Mouse (Mus musculus): ENCODE data around the gene Mcoln2.

GRCm38 (mm10) chr3:146152913-146153312, 3.3 kb downstream of the Mcoln2 start:
- TF ChIP-seq CTCF (IDR thresholded peaks at IDR 0.05; ENCODE audit: low read depth, low read length) (no peak), GATA1 (IDR thresholded peaks at IDR 0.05; ENCODE audit: borderline replicate concordance, low read length) (no peak), POLR2AphosphoS5 (IDR thresholded peaks at IDR 0.05; ENCODE audit: insufficient replicate concordance, low read depth, low read length) (no peak), TAL1 (conservative IDR thresholded peaks at IDR 0.05; ENCODE audit: low read depth, low read length) (no peak)
